Mouse (Mus musculus): ENCODE data around the gene Pbsn. TPM values are rescaled to one million over a fixed set of nuclear protein-coding genes. Genes with fewer than 3 reads are reported as not detected.
"Not testable (repeated sequence)": the region's sequence is repeated elsewhere in the genome, so short reads cannot be mapped to it uniquely, and the experiment has no call there.

The Pbsn gene
- not detected in 2 replicates for polyA plus RNA-seq (2012; rRNA removed)

DNA sequence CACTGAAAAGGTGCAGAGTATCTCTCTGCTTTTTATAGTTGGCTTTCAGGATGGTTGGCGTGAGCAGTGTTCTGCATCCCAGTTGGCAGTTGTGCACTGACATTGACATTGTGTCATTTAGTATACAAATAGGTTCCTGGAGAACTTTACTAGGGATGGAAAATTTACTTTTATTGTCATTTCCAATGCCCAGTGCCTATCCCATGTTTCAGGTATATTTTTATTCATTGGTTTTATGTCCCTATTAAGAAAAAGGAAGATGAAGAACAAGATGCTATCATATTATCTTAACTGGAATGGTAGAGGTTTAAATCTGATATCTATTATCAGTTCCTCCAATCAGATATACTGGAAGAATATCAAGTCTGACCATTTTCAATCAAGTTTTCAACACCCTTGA lies at the start of gene Pbsn:
Gene Pbsn, minus strand, starts transcription at position 101 of the 400 bp plus-strand sequence.
- Histone ChIP-seq H3K36me3 (ENCODE audit: control insufficient read depth, insufficient read depth, low read length) (no peaks in the 10 kb centered on the region), H3K4me1 (ENCODE audit: control insufficient read depth, insufficient read depth, insufficient read length) (no peaks in the 10 kb centered on the region), H3K27ac (ENCODE audit: insufficient read depth, low read length) (no peak within 1 kb of the TSS), H3K4me3 (ENCODE audit: extremely low read depth, insufficient read depth, insufficient read length) (no peak within 1 kb of the TSS), H3K27me3 (ENCODE audit: control insufficient read depth, insufficient read depth, low read length) (no peaks in the 10 kb centered on the region)
- no peak for DNase-seq (ENCODE audit: low read depth in 1 of 2, low spot score in 2 of 2)
- WGBS = 89% methylated on average over 1 of the region's 1 CpGs
- TF ChIP-seq CTCF (IDR thresholded peaks at IDR 0.05; ENCODE audit: extremely low read depth, insufficient read depth, insufficient read length, insufficient replicate concordance) (no peak), POLR2A (IDR thresholded peaks at IDR 0.05; ENCODE audit: low read depth, low read length) (no peak)

DNA sequence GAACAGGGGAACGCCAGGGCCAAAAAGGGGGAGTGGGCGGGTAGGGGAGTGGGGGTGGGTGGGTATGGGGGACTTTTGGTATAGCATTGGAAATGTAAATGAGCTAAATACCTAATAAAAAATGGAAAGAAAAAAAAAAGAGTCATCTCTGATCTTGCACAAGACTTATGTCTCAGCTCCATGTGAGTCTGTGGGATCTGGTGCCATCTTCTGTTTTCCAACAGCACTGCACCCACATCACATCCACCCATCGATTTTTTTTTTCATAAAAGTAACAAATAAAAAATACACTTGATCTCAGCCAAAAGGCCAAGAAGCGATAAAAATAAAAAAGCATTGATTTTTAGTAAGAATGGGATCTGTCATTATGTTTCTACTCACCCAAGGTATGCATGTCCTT lies 26.6 kb upstream of the Pbsn start:
- DNase-seq (ENCODE audit: low read depth in 1 of 2, low spot score in 2 of 2); H3K27ac ChIP-seq (ENCODE audit: insufficient read depth, low read length); H3K4me3 ChIP-seq (ENCODE audit: extremely low read depth, insufficient read depth, insufficient read length); H3K27me3 ChIP-seq (ENCODE audit: control insufficient read depth, insufficient read depth, low read length); H3K36me3 ChIP-seq (ENCODE audit: control insufficient read depth, insufficient read depth, low read length); H3K4me1 ChIP-seq (ENCODE audit: control insufficient read depth, insufficient read depth, insufficient read length): not testable (repeated sequence)
- 40% methylated on average over 2 of the region's 4 CpGs for WGBS

- not testable (repeated sequence) for H3K4me3 ChIP-seq (ENCODE audit: extremely low read depth, insufficient read depth, insufficient read length); H3K36me3 ChIP-seq (ENCODE audit: control insufficient read depth, insufficient read depth, low read length); H3K4me1 ChIP-seq (ENCODE audit: control insufficient read depth, insufficient read depth, insufficient read length); H3K27me3 ChIP-seq (ENCODE audit: control insufficient read depth, insufficient read depth, low read length); H3K27ac ChIP-seq (ENCODE audit: insufficient read depth, low read length); DNase-seq (ENCODE audit: low read depth in 1 of 2, low spot score in 2 of 2)
- WGBS = 86% methylated on average over 2 of the region's 2 CpGs
These were observed 11.0 kb upstream of the Pbsn start, which contains the start of gene Gm14744 for GRCm38 (mm10) chrX:77864458-77864857. Gene Gm14744, plus strand, starts transcription at chrX:77864758.

- Histone ChIP-seq H3K4me1 (ENCODE audit: control insufficient read depth, insufficient read depth, insufficient read length) (no peaks in the 10 kb centered on the region), H3K27me3 (ENCODE audit: control insufficient read depth, insufficient read depth, low read length) (no peaks in the 10 kb centered on the region), H3K4me3 (ENCODE audit: extremely low read depth, insufficient read depth, insufficient read length) (no peak overlapping the region), H3K27ac (ENCODE audit: insufficient read depth, low read length) (no peak overlapping the region), H3K36me3 (ENCODE audit: control insufficient read depth, insufficient read depth, low read length) (no peaks in the 10 kb centered on the region)
- no peak for TF ChIP-seq CTCF (IDR thresholded peaks at IDR 0.05; ENCODE audit: extremely low read depth, insufficient read depth, insufficient read length, insufficient replicate concordance)
- TF ChIP-seq POLR2A (IDR thresholded peaks at IDR 0.05; ENCODE audit: low read depth, low read length) = no peak
- DNase-seq (ENCODE audit: low read depth in 1 of 2, low spot score in 2 of 2) = no peak
- 74% methylated on average over 6 of the region's 6 CpGs for WGBS
These were observed 41.4 kb downstream of the Pbsn start for GRCm38 (mm10) chrX:77812031-77812430.

DNA sequence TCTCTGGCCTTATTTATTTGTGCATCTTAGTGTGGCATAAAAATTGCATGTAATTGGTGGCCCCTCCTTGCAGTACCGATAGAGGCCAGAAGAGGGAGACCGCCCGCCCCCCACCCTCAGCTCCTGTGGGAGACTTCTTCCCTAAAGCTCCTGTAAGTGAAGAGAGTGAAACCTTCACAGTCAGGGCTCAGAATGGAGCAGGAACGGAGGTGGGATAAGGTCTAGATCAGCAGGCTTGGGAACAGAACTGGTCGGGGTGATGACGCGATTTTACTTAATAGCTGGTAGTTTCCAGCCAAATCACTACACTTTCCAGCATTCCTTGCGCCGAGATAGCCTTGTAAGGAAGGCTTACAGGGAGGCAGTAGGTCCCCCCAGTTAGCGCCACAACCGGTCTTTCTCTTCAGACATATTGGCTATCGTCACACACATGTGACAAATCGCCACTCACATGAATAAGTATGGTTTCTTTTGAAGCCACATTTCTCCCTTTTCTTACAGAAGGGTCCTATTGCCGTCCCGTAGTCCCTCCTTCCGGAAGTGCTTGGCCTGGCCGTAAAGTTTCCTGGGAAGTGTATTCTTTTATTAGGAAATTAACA lies 42.7 kb downstream of the Pbsn start:
- H3K27me3 ChIP-seq (ENCODE audit: control insufficient read depth, insufficient read depth, low read length) = no peaks in the 10 kb centered on the region
- peak overlapping the region; percentile 35; the same call in 1 of the 2 replicates for H3K27ac ChIP-seq (ENCODE audit: insufficient read depth, low read length)
- H3K4me1 ChIP-seq (ENCODE audit: control insufficient read depth, insufficient read depth, insufficient read length) = no peaks in the 10 kb centered on the region
- TF ChIP-seq POLR2A (IDR thresholded peaks at IDR 0.05; ENCODE audit: low read depth, low read length) = no peak
- TF ChIP-seq CTCF (IDR thresholded peaks at IDR 0.05; ENCODE audit: extremely low read depth, insufficient read depth, insufficient read length, insufficient replicate concordance) = 0 out of 2 replicates have a peak, but pooled peaks have one; percentile 30
- H3K36me3 ChIP-seq (ENCODE audit: control insufficient read depth, insufficient read depth, low read length) = no peaks in the 10 kb centered on the region
- H3K4me3 ChIP-seq (ENCODE audit: extremely low read depth, insufficient read depth, insufficient read length) = peak overlapping the region; percentile 55; the same call in 1 of the 2 replicates
- DNase-seq (ENCODE audit: low read depth in 1 of 2, low spot score in 2 of 2) = no peak
- WGBS = 30% methylated on average over 17 of the region's 17 CpGs

DNA sequence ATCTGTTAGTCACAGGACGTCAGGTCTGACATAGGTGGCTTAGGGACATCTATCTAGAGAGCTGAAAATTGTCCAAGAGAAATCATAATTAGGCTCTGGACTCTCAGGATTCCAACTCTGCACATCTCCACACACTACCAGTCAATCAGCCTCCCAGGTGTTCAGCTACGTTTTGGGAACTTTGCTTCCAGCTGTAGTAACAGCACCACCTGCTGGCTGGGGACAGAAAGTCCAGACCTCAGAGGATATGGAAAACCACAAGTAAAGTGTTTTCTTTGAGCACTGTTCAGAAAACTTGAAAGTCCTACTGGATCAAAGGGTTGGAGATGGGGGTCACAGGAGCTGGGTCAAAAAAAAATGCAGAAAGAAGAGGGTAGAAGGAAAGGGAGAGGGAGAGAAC lies 44.8 kb downstream of the Pbsn start:
- Histone ChIP-seq H3K27ac (ENCODE audit: insufficient read depth, low read length) (no peak overlapping the region), H3K27me3 (ENCODE audit: control insufficient read depth, insufficient read depth, low read length) (no peaks in the 10 kb centered on the region), H3K4me3 (ENCODE audit: extremely low read depth, insufficient read depth, insufficient read length) (no peak overlapping the region), H3K4me1 (ENCODE audit: control insufficient read depth, insufficient read depth, insufficient read length) (no peaks in the 10 kb centered on the region), H3K36me3 (ENCODE audit: control insufficient read depth, insufficient read depth, low read length) (no peaks in the 10 kb centered on the region)
- DNase-seq (ENCODE audit: low read depth in 1 of 2, low spot score in 2 of 2) = peak in 1 of 2 experiments; percentile 29
- 30% methylated on average over 2 of the region's 2 CpGs for WGBS
- TF ChIP-seq POLR2A (IDR thresholded peaks at IDR 0.05; ENCODE audit: low read depth, low read length) = no peak
- TF ChIP-seq CTCF (IDR thresholded peaks at IDR 0.05; ENCODE audit: extremely low read depth, insufficient read depth, insufficient read length, insufficient replicate concordance) = peak; percentile 37; the same call in 1 of the 2 replicates

GRCm38 (mm10) chrX:77802293-77802692 lies 51.1 kb downstream of the Pbsn start:
- Histone ChIP-seq H3K4me3 (ENCODE audit: extremely low read depth, insufficient read depth, insufficient read length) (no peak overlapping the region), H3K36me3 (ENCODE audit: control insufficient read depth, insufficient read depth, low read length) (no peaks in the 10 kb centered on the region), H3K4me1 (ENCODE audit: control insufficient read depth, insufficient read depth, insufficient read length) (no peaks in the 10 kb centered on the region; the same call in 1 of the 2 replicates), H3K27ac (ENCODE audit: insufficient read depth, low read length) (no peak overlapping the region), H3K27me3 (ENCODE audit: control insufficient read depth, insufficient read depth, low read length) (no peaks in the 10 kb centered on the region)
- DNase-seq (ENCODE audit: low read depth in 1 of 2, low spot score in 2 of 2) = no peak
- no peak for TF ChIP-seq POLR2A (IDR thresholded peaks at IDR 0.05; ENCODE audit: low read depth, low read length)
- no peak for TF ChIP-seq CTCF (IDR thresholded peaks at IDR 0.05; ENCODE audit: extremely low read depth, insufficient read depth, insufficient read length, insufficient replicate concordance)
- 61% methylated on average over 2 of the region's 2 CpGs for WGBS
